Mouse (Mus musculus) kidney, adult 2 months (tissue): ENCODE results near the gene Gm13271.
"Not testable (repeated sequence)": the region's sequence is repeated elsewhere in the genome, so short reads cannot be mapped to it uniquely, and the experiment has no call there.

Experiments used
- CTCF ChIP-seq: fragments of 200-500 bp; conservative IDR thresholded peaks from 2 replicates; pipeline ENCODE4 v1.5.1; 2011; ENCODE audit warnings: low read depth, mild to moderate bottlenecking, control low read depth, low read length, moderate library complexity, mixed read lengths; ENCODE audit not compliant: insufficient read depth, insufficient read length
- POLR2A ChIP-seq: fragments of 200-500 bp; IDR thresholded peaks from one replicate; pipeline ENCODE4 v1.6.1; 2011; ENCODE audit warnings: low read depth, low read length, control low read depth

- not testable (repeated sequence) for TF ChIP-seq CTCF, POLR2A
Measured at GRCm38 (mm10) chr4:88756581-88757513, 2.2 kb downstream of the Gm13271 start.
